Mouse (Mus musculus) layer of hippocampus, adult 11-12 months (tissue): ENCODE results near the gene Comp.

ENCODE experiments used
- DNase-seq: peaks from one replicate; pipeline ENCODE4 v3.0.0; 2022; ENCODE audit warnings: low spot score

Comp gene

GRCm38 (mm10) chr8:70352657-70353151, 20.7 kb upstream of the Comp start:
- no peak for DNase-seq

GRCm38 (mm10) chr8:70353194-70353817, 20.1 kb upstream of the Comp start, which contains the start of gene Upf1:
Gene Upf1, minus strand, starts transcription at chr8:70353278.
- DNase-seq: peak; percentile 99

- no peak for DNase-seq
Measured at GRCm38 (mm10) chr8:70354004-70354403, 19.4 kb upstream of the Comp start.

GRCm38 (mm10) chr8:70356111-70356510, 17.2 kb upstream of the Comp start:
- no peak for DNase-seq

GRCm38 (mm10) chr8:70359411-70359810, 13.9 kb upstream of the Comp start:
- no peak for DNase-seq

- no peak for DNase-seq
Measured at GRCm38 (mm10) chr8:70360769-70361168, 12.6 kb upstream of the Comp start.

- DNase-seq: no peak
Measured at GRCm38 (mm10) chr8:70361484-70362032, 11.8 kb upstream of the Comp start.

GRCm38 (mm10) chr8:70364066-70364465, 9.3 kb upstream of the Comp start:
- DNase-seq: no peak

GRCm38 (mm10) chr8:70366588-70366987, 6.8 kb upstream of the Comp start:
- no peak for DNase-seq

GRCm38 (mm10) chr8:70370476-70370875, 2.9 kb upstream of the Comp start:
- no peak for DNase-seq

GRCm38 (mm10) chr8:70371951-70372350, 1.4 kb upstream of the Comp start:
- DNase-seq: no peak

- DNase-seq: peak; percentile 63
Measured at GRCm38 (mm10) chr8:70374318-70374927, 1.1 kb downstream of the Comp start.

- no peak for DNase-seq
Measured at GRCm38 (mm10) chr8:70375212-70375859, 2.0 kb downstream of the Comp start.

- DNase-seq: no peak
Measured at GRCm38 (mm10) chr8:70376275-70376741, 3.0 kb downstream of the Comp start.

GRCm38 (mm10) chr8:70377049-70377448, 3.7 kb downstream of the Comp start:
- no peak for DNase-seq

- no peak for DNase-seq
Measured at GRCm38 (mm10) chr8:70380069-70380468, 6.7 kb downstream of the Comp start.

- peak; percentile 70 for DNase-seq
Measured at GRCm38 (mm10) chr8:70383287-70383686, 9.9 kb downstream of the Comp start.

GRCm38 (mm10) chr8:70389678-70390077, 16.3 kb downstream of the Comp start:
- DNase-seq: no peak

- no peak for DNase-seq
Measured at GRCm38 (mm10) chr8:70393087-70393486, 19.7 kb downstream of the Comp start.

- no peak for DNase-seq
Measured at GRCm38 (mm10) chr8:70394269-70394998, 21.1 kb downstream of the Comp start.

GRCm38 (mm10) chr8:70395649-70396048, 22.3 kb downstream of the Comp start:
- no peak for DNase-seq

GRCm38 (mm10) chr8:70396184-70396583, 22.8 kb downstream of the Comp start:
- DNase-seq: no peak
